Mouse (Mus musculus): ENCODE results near the gene 2700081O15Rik.

- TF ChIP-seq CTCF (IDR thresholded peaks at IDR 0.05; ENCODE audit: borderline replicate concordance, insufficient read depth, low read length): no peak
- TF ChIP-seq POLR2A (IDR thresholded peaks at IDR 0.05; ENCODE audit: low read depth, low read length): no peak
Observed at GRCm38 (mm10) chr19:7425398-7425775, 8.0 kb downstream of the 2700081O15Rik start.
